Comparison of ENCODE assay signal across 18 mouse cellular contexts in genomic region chr7:56499319-56499718, GRCm38 (mm10).
"Had no signal": no experiment of that assay in that cellular context is flagged by ENCODE, and none has a peak within 500 bp of the region (broad histone marks: within the 10 kb centered on the region; RNA-seq: fewer than 3 reads in every experiment).

No protein-coding gene starts in this region.

- H3K9me3 ChIP-seq: liver, embryonic 13.5 days; liver, embryonic 15.5 days; lung, embryonic 15.5 days; midbrain, embryonic 15.5 days; stomach, embryonic 15.5 days had no signal

- H3K36me3 ChIP-seq: liver, embryonic 13.5 days; liver, embryonic 15.5 days; lung, embryonic 15.5 days; midbrain, embryonic 13.5 days; midbrain, embryonic 15.5 days; stomach, embryonic 15.5 days had no signal

- H3K4me3 ChIP-seq: liver, embryonic 13.5 days; liver, embryonic 15.5 days; lung, embryonic 15.5 days; megakaryocyte, embryonic 14.5 days; midbrain, embryonic 13.5 days; midbrain, embryonic 15.5 days; stomach, embryonic 15.5 days had no signal

- H3K27ac ChIP-seq: liver, embryonic 13.5 days; liver, embryonic 15.5 days; lung, embryonic 15.5 days; macrophage; midbrain, embryonic 13.5 days; stomach, embryonic 15.5 days had no signal

- H3K9ac ChIP-seq: liver, embryonic 13.5 days; liver, embryonic 15.5 days; liver, postnatal 0 days; lung, embryonic 15.5 days; midbrain, embryonic 13.5 days; midbrain, embryonic 15.5 days; stomach, embryonic 15.5 days had no signal

- ATAC-seq: liver, postnatal 0 days; lung, postnatal 0 days; midbrain, embryonic 13.5 days; midbrain, embryonic 15.5 days had no signal

- H3K4me2 ChIP-seq: liver, embryonic 13.5 days; liver, embryonic 15.5 days; lung, embryonic 15.5 days; midbrain, embryonic 11.5 days; midbrain, embryonic 13.5 days; midbrain, embryonic 15.5 days; stomach, embryonic 15.5 days had no signal

- H3K27me3 ChIP-seq: liver, embryonic 13.5 days; liver, embryonic 15.5 days; lung, embryonic 15.5 days; megakaryocyte, embryonic 14.5 days; midbrain, embryonic 13.5 days; midbrain, embryonic 15.5 days; stomach, embryonic 15.5 days had no signal

- DNase-seq: liver, embryonic 13.5 days; liver, postnatal 0 days; lung, adult 2 months; lung, postnatal 14 days; lung, postnatal 36 days; right cerebral cortex, postnatal 14 days; thymus, adult 2 months; thymus, postnatal 25 days; thymus, postnatal 4 days had no signal

- H3K4me1 ChIP-seq: liver, embryonic 13.5 days; liver, embryonic 15.5 days; lung, embryonic 15.5 days; megakaryocyte, embryonic 14.5 days; midbrain, embryonic 13.5 days; midbrain, embryonic 15.5 days; stomach, embryonic 15.5 days had no signal
